Mouse (Mus musculus) erythroblast, adult 5-6 weeks (primary cell): ENCODE results near the gene Spint4. TPM values are rescaled to one million over a fixed set of nuclear protein-coding genes. Genes with fewer than 3 reads are reported as not detected.
"Not testable (repeated sequence)": the region's sequence is repeated elsewhere in the genome, so short reads cannot be mapped to it uniquely, and the experiment has no call there.

Experiments
- ATAC-seq: replicated peaks from 2 replicates; pipeline ENCODE4 v1.8.0; 2016; ENCODE audit warnings: moderate number of reproducible peaks, mild to moderate bottlenecking, moderate TSS enrichment, inconsistent platforms; ENCODE audit not compliant: poor library complexity, low FRiP score, severe bottlenecking
- total RNA-seq, 2 experiments: library from RNA; stranded (forward) in 1 of 2; stranded (reverse) in 1 of 2; fragments of 150-400 nt in 1 of 2; fragments of 200-764, 138-1000 nt in 1 of 2; gene quantifications; 2 replicates each; pipeline versions ENCODE4 v1.2.3 to v1.2.4; 2015 to 2017; ENCODE audit warnings: low replicate concordance in 2 of 2

Gene Spint4
- total RNA-seq (2015; ENCODE audit: low replicate concordance) (not detected in 2 replicates), total RNA-seq (2017; ENCODE audit: low replicate concordance) (not detected in 2 replicates)

GRCm38 (mm10) chr2:164698201-164698600 lies at the start of gene Spint4:
Gene Spint4 (plus strand): TSS chr2:164698501.
- ATAC-seq, result no peak

DNA sequence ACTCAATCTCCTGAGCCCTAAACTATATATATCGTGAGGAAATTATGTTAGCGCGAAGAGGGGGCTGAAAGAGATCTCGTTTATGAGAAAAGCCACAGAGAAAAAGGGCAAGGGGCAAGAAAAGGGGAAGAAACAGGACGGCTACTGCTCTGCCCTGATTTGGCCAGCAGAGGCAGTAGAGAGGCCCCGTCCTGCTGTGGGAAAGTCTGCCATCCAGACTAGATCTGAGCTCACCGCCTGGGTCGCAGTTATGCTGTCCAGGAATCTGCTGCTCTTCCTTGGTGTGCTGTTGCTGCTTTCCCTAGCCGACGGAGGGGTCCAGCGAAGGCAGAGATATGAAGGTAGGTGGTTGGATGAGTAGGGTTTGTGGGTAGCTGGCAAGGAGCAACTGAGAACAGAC lies 42.4 kb upstream of the Spint4 start, which contains the start of gene Wfdc10:
TSS of gene Wfdc10 (plus strand) at position 189 of the 400 bp plus-strand sequence.
- ATAC-seq, result peak; percentile 76; the same call in 1 of the 2 replicates

- no peak for ATAC-seq
Measured at GRCm38 (mm10) chr2:164656483-164656882, 41.8 kb upstream of the Spint4 start, which contains the start of gene Wfdc9. Gene Wfdc9 (minus strand): TSS chr2:164656583.

DNA sequence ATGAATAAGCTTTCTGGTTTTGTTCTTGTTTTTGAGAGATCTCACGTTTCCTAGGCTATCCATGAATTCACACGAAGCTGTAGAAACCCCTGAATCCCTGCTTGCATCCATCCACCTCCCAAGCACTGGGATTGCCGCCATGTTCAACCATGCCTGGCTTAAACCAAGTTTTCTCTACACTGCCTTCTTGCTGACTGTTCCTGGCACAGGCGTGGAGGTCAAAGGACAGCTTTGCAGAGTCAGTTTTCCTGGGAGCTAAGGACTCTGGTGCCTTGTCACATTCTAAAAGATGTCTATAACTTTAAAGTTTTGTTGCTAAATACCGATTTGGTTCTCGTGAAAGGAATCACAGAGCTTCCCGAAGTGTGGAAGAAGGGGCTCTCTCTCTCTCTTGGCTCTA lies 33.5 kb upstream of the Spint4 start:
- no peak for ATAC-seq

DNA sequence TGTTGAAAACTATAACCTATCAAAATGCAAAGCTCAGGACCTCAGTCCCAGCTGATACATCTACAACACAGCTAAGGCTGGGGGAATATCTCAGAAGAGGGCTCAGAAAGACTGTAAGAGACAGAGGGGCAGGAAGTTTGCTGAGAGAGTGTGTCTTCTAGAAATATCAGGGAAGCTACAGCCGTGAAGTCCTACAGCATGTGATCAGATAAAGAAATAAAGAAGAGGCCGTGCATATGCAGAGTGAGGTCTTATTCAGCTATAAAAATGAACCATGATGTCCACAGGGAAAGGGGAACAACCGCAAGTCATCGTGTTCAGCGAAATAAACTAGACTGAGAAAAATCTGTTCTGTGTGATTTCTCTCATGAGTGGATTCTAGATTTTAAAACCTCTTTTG lies 28.0 kb upstream of the Spint4 start:
- ATAC-seq, result no peak

DNA sequence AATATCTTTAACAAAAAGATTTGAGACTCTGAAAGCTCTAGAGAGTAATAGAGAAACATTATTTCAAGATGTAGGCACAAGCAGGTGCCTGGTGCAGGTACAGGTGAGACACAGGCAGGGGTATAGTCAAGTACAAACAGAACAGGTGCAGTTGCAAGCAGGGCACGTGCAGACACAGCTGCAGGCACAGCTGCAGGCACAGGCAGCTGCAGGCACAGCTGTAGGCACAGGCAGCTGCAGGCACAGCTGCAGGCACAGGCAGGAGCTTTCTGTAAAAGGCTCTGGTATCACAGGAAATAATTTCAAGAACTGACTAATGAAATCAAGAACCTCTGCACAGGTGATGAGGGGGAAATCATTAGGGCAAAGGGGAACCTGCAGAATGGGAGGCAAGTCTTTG lies 27.4 kb upstream of the Spint4 start:
- no peak for ATAC-seq

- ATAC-seq, result no peak
Measured at GRCm38 (mm10) chr2:164673987-164674386, 24.3 kb upstream of the Spint4 start, which contains the start of gene Wfdc11. Gene Wfdc11 (minus strand): TSS chr2:164674087.

DNA sequence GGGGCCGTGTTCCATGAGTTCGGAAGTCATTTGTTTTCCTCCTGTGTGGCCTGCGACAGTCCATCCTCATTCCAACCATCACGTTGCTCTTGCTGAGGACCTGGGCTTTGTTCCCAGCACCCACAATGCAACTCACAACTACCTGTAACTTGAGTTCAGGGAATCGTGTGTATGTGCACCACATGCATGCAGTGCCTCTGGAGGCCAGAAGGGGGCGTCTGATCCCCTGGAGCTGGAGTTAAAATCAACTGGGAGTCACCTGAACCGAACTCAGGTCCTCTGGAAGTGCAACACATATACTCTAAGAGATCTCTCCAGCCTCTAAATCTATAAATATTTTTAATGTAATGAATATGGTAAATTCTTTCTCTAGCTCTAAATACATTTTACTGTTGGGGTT lies 22.2 kb upstream of the Spint4 start:
- ATAC-seq, result no peak

- no peak for ATAC-seq
Measured at GRCm38 (mm10) chr2:164676916-164677685, 21.2 kb upstream of the Spint4 start.

DNA sequence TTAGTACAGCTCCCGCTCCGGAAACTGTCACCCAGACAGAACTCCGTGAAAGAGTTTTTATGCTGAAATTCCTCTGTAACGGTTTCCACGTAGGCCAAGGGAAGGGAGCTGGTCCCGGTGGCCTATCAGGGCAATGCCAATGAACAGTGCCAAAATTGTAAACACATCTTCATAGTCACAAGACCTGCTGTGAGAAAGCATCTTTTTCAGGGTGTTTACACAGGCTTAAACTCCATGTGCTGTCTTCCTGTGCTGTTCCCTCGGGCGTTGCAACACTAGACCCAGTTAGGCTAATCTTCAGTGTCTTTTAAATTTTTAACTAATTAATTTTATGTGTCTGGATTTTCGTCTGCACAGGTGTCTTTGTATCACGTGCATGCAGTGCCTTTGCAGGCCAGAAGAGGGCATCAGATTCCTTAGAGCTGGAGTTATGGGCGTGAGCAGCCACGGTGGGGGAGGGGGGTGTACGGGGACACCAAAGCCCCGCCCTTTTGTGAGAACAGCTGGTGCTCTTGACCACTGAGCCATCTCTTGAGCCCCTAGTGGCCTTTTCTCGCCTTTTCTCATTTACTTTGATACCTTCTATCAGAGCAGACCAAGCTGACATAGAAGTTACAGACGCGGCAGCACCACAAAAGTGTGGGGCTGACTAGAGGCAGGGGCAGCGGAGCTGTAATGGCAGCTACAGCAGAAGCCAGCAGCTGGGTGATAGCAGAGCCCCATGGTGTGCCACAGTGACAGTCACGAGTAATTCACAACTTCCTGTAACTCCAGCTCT lies 19.3 kb upstream of the Spint4 start:
- ATAC-seq, result peak; percentile 79

- no peak for ATAC-seq
Measured at GRCm38 (mm10) chr2:164679906-164680305, 18.4 kb upstream of the Spint4 start.

DNA sequence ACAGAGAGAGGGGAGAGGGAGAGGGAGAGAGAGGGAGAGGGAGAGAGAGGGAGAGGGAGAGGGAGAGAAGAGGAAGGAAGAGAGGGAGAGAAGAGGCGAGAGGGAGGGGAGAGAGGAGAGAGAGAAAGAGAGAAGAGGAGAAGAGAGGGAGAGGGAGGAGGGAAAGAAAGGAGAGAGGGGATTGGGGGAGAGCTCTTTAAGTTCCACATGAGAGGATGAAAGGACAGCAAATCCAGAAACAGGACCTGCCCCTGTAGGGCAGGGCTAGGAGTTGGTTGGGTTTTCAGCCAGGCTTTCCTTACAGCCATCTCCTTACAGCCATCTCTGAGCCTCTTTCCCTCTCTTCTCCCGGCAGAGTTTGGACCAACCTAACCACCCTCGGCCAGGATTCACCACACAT lies 13.5 kb upstream of the Spint4 start, which contains the start of gene Wfdc13:
TSS of gene Wfdc13 (plus strand) at position 301 of the 400 bp plus-strand sequence.
- ATAC-seq, result no peak

DNA sequence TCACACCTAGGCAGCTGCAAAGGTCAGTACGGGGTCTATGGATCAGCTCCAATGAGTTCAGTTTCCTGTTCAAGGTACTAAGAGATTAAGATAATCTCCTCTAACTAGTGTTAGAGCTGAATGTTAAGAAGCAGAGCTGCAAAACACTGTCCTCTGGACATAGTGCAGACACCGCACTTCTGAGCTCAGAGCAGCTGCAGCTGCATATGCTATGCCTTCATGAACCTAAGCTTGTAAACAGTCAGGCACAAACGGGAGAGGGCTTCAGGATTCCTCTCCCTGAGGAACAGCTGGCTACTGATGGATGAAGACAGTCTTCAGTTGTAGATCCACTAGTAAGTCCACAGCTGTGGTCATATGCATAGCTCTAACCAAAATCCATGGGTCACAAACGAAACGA lies 2.7 kb downstream of the Spint4 start:
- no peak for ATAC-seq

- ATAC-seq, result no peak
Measured at GRCm38 (mm10) chr2:164701761-164702160, 3.5 kb downstream of the Spint4 start.

GRCm38 (mm10) chr2:164704235-164704634 lies 5.9 kb downstream of the Spint4 start:
- ATAC-seq, result peak; percentile 60; the same call in 1 of the 2 replicates

- ATAC-seq, result no peak
Measured at GRCm38 (mm10) chr2:164705328-164705727, 7.0 kb downstream of the Spint4 start.

DNA sequence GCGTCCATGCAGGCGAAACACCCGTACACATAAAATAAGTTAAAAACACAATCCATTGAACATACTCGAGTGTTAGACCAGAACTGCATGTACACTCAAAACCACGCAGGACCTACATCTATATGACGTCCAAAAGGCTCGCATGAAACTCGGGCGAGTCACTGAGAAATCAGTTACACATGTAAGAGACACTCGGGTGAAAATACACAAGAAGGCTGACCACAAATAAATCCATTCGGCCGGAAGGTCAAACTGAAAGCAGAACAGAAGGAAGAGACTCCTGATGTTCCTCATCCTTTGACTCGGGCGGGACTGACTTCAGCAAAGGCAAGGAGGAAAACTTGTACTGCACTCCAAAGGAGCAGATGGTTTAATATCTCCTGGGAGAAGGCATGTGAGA lies 7.7 kb downstream of the Spint4 start:
- no peak for ATAC-seq

GRCm38 (mm10) chr2:164715005-164715404 lies 16.7 kb downstream of the Spint4 start, which contains the start of gene Spint5:
Gene Spint5 (plus strand): TSS chr2:164715305.
- no peak for ATAC-seq

DNA sequence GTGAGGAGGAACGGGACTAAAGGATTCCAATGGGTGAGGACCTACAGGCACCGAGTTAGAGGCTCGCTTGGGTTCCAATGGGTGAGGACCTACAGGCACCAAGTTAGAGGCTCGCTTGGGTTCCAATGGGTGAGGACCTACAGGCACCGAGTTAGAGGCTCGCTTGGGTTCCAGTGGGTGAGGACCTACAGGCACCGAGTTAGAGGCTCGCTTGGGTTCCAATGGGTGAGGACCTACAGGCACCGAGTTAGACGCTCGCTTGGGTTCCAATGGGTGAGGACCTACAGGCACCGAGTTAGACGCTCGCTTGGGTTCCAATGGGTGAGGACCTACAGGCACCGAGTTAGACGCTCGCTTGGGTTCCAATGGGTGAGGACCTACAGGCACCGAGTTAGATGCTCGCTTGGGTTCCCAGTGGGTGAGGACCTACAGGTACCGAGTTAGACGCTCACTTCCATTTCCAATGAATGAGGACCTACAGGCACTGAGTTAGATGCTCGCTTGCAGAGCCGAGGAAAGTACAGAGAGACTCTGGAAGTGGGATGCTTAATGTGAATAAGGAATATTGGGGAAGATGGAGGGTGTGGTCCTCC lies 18.0 kb downstream of the Spint4 start:
- not testable (repeated sequence) for ATAC-seq

GRCm38 (mm10) chr2:164723276-164723675 lies 25.0 kb downstream of the Spint4 start:
- ATAC-seq, result no peak
